Mouse (Mus musculus) spleen, adult 2 months (tissue): ENCODE data around the gene Clec12b.

Source experiments
- CTCF ChIP-seq: fragments of 200-500 bp; IDR thresholded peaks from 2 replicates; pipeline ENCODE4 v1.5.1; 2011; ENCODE audit warnings: mild to moderate bottlenecking, inconsistent platforms; ENCODE audit not compliant: insufficient read depth, insufficient read length, insufficient replicate concordance; ENCODE audit errors: extremely low read depth
- POLR2A ChIP-seq: fragments of 200-500 bp; IDR thresholded peaks from 2 replicates; pipeline ENCODE4 v1.6.1; 2011; ENCODE audit warnings: low read depth, low read length, inconsistent platforms

GRCm38 (mm10) chr6:129369374-129370132, 16.1 kb downstream of the Clec12b start:
- no peak for TF ChIP-seq CTCF
- TF ChIP-seq POLR2A, result no peak
